Mouse (Mus musculus): ENCODE data around the gene Tff3.
A peak's percentile ranks its signal among the peaks of the same experiment; 100 is the strongest.

The Tff3 gene

DNA sequence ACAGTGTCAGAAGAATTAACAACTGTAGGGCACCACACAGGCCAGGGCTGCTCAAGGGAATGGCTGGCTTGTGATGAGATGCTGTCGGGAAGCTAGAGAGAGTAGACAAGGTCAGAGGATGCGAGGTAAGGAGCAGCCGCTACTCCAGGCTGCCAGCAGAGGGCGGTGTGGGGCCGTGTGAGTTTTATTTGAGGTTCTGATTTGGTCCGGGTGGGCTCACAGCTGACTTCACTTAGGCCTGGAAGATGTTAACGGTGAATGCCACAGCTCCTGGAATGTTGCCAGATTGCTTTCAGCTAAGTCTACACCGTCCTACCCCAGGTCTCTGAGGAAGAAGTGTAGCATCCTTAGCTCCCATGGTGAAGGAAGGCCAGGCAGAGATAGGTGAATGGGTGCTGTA is 7.5 kb downstream of the Tff3 start:
- DNase-seq = peak; percentile 80 to 82

DNA sequence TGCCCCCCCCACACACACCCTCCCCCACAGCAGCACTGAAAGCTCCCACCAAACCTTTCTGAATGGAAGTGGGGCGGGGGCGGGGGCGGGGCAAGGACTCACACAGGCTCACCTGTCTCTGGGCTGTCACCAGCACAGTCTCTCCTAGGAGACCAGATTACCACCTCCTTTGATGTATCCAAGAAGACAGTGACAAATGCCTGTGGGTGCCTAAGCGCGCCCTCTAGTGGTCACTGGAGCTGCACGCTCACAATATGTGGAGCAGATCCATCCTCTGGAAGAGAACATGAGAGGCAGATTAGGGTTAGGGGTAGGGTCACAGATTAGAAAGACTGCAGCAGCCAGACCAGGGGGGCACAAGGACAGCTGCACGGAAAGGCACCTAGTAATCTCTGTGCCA is 10.0 kb downstream of the Tff3 start:
- DNase-seq = peak; percentile 83 to 88

DNA sequence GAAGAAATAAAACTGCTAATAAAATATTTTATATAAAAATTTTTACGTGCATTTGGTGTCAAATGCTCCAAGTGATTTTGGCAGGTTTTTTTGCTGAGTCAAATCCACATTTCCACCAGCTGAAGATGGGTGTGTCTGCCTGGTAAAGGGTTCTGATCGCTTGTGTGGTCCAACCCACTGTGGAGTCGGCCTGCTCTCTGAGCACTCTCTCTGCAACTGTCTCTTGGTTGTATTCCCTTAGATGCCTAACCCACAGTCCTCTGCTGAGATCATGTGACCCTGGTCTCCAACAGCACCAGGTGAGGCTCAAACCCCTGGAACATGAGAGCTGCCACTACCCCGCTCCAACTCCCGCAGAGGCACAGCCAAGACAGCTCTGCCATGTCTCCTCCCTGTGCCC is 11.5 kb downstream of the Tff3 start:
- DNase-seq = no peak

DNA sequence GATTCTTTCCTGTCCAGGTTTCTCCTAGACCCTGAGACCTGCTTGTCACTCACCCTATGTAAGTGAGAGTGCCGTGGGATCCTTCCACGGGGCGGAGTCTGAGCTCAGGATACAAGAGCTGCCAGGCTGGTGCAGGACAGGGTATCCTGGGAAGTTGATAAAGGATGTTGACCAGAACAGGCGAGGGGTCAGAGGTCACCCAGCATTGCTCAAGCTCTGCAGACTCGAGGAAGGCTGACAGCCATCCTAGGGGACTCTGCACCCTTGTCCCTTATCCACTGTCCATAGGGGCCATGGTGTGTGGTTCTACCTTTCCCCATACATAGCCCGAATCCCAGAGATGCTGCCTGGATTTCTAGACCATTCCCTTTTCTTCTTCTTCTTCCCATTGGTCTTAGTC is 13.4 kb downstream of the Tff3 start:
- no peak for DNase-seq

DNA sequence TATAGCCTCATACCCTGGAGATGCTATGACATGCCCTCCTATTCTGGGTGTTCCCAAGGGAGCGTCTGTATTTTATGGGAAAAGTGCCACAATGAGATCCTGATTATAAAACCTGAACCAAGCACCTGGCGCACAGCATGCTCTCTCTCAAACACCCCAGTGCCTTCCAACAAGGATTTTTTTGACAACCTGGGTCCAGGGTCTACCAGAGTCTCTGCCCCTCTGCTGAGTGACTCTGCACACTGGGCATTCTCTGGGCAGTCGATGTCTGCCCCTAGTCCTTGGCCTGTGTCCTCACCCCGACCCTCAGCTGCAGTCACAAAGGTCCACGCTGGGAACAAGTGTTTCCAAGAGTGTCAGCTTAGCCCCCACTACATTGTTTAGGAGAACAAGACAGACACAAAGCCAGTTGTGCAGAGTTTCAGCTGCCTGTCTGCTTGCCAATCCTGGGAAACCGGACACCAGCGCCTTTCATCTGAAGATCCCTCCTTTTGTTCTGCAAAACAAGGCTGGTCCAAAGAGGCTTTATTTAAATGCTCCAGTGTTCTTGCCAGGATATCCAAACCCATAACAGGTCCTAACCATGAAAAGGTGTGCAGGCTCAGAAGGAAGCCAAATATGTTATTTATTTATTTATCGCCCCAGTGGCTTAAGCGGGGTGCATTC is 16.1 kb downstream of the Tff3 start:
- no peak for DNase-seq

DNA sequence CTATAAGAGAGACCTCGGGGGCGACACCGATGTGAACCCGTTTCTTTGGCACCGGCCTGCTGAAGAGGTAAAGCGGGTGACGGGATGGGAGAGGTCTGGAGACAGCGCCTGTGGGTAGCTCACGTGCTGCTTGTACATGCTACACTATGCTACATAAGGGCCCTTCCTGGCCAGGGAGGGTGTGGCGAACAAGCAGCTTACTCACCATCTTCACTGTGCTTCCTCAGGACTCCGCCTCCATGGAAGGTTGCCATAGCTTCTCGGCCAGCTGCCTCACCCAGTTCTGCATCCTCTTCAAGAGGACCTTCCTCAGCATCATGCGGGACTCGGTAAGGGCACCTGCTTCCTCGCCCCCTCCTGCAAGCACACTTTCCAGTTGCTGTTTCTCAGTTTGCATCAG is 21.1 kb downstream of the Tff3 start:
- DNase-seq = no peak

DNA sequence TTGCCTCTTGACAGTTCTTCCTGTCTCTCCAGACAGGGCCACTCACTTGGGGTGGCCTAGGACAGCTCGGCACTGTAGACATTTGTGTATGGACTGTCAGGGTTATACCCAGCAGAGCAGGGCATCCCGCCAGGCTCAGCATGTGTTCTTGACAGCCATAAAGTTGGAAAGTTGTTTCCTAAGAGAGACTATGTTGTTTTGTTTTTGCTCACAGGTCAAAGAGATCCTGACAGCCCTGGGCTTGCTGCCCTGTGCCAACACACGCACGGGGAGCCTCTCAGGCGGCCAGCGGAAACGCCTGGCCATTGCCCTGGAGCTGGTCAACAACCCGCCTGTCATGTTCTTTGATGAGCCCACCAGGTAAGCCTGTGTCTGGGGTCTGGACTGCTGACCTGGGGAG is 25.6 kb downstream of the Tff3 start:
- DNase-seq = no peak

DNA sequence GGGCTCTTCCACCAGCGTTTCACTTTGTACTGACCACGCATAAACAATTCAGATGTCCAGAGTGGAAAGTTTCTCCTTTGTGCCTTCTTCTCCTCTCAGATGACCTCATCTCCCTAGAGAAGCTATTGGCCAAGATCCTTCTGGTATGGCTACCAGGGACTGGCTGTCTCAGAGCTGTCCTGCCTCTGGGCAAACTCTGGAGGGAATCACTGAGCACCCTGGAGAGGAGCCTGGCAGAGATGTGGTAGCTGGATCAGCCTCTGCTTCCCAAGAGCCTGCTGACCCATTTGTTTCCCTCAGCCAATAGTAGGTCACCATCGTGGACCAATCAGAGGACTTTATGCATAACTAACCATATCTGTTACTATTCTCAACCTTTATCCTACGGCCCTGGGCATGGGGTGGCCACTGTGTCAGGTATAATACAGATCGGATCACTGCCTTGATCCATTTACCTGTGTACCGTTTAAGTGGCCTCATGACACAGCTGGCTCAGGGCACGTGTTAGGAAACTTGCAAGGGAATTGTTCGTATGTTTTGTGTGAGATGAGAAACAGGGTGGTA is 26.4 kb downstream of the Tff3 start:
- no peak for DNase-seq

DNA sequence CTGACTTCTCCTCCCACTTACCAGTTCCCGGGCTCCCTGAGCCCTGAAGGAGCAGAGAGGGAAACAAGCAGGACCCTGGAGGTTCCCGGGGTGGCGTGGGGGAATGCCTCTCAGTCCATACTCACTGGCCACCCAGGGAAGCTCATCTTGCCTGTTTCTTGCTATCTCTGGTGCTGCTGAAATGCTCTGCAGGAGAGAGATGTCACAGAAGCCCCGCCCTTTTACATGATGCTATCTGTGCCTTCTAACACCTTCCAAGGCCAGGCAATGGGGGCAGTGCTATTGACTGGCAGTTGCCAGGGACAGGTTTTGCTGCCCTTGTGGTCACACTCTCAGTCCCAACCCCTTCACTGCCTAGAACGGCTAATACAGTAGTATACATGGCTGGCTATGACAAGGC is 30.7 kb downstream of the Tff3 start:
- DNase-seq = no peak

DNA sequence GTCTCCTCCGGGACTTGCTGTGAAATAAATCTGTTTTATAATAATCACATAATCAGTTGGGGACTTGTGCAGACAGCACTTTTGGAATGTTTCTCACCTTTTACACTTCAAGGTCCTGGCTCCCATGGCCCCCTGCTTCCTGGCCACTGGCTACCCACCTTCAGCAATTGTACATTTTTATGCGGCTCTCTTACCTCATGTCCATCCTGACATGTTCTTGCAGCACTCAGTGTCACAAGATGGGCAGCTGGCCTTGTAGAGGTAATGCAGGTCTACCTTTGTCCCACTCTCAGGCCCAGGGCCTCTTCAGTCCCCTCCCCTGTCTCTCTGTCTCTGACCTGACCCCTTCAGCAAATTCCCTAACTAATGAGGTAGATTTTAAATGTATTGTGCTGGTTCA is 32.6 kb downstream of the Tff3 start:
- no peak for DNase-seq

DNA sequence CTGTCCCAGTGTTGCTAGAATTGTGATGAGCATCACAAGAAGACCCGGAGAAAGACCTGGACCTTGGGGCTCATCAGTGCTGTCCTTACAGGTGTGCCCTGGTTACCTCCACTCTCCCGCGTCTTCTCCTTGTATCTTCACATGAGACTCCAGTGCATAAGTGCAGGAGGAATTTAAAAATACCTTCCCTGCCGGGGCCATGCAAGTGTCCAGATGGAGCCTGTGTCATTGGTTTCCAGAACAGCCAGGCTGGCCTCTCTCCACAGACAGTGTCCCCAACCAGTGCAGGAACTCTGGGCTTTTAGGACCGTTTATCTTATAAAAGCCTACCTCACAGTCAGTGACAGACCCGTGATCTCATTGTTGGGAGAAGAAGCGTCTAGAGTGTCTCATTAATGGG is 33.9 kb downstream of the Tff3 start:
- peak; percentile 34 to 49 for DNase-seq

DNA sequence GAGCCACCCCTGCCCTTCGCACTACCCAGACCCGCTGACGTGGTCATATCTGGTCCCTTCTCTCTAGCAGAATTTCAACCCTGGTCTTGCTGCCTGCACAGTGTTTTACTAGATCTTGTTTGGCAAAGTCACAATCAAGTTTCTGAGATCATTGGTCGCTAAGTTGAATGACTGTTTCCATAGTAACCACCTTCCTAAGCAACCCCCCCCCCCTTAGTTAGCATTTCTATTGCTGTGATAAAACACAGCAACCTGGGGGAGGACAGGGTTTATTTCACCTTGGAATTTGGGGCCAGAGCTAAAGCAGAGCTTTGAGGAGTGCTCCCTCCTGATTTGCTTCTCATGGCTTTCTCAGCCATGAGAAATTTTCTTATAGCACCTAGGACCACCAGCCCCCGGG is 34.7 kb downstream of the Tff3 start:
- no peak for DNase-seq

DNA sequence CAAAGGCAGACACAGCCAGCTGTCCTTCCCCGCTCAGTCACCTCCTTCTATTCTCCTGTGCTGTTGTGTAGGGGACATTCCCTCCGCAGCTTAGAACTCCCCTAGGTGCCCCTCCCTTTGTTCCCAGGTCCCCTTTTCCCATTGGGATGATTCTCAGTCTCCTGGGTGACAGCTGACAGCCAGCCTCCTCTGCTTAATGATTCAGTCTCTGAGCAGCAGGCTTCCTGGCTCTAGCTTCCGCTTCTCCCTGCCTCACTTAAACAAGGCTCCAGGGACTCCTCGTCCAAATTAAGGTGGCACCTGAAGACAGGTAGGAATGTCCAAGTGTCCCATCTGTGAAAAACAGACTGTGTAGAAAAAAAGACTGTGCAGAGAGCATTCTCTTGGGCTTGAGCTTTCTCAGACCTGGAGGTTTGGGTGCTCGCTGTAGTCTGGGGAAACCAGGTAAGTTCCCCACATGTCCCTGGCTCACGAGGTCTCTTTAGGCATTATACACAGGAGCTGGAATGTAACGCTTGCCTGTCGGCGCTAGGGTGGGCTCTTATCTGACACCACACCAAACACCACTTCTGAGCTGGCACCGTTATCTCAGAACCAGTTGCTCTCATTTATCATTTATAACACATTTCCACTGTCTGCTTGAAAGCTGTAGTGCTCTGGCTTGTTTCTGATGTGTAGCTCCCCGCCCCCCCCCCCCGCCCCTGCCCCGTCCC is 38.3 kb downstream of the Tff3 start:
- DNase-seq = no peak

DNA sequence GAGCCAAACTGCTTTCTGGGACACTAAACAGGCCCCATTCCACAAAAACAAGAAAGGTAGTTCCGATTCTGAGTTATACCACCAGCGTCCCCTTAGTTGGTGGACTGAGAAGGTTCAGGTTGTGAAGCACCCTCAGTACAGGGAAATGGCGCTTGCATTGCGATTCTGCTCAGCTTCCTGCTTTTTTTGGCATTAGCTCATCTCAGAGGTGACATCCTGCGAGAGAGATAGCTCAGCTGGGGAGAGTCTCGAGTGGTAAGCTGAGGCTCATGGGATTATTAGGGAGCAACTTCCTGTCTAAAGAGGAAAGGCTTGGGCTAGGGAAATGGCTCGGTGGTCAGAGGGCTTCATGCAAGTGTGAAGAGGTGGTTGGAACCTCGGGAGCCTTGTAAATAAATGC is 39.6 kb downstream of the Tff3 start:
- no peak for DNase-seq

DNA sequence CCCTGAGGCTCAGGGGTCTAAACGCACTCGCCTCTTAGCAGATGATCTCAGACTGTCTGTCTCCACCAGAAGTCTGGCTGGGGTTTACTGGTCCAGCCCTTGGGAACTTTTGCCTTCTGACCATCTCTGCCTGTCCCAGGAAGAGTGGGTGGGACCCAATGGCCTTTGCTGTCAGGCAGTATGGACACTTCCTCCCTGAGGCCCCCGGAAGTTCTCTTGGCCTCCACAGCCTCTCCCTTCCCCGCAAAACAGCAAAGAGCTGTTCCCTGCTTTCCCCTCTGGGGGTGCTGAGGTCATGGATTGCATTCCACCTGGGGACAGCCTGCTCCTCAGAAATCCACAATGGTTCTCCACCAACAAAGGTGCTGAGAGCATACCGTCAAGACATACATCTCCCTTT is 40.7 kb downstream of the Tff3 start:
- DNase-seq = no peak

DNA sequence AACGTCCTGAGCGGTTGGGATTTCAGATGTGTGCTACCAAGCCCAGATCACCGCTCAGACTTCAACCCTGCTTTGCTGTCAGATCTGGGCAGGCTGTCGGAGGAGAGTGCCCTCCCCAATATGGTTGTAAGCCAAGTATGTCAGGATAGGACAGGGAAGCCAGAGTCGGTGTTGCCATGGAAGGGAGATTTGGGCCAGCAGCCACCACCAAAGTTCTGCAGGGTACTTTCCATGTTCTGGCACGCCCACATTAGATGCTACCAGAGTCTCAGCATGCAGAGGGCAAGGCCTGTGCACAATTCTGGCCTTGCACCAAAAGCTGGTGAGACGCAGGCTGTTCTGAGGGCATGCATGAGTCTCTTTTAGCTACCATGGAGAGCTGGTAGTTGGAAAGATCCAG is 43.2 kb downstream of the Tff3 start:
- DNase-seq = peak; percentile 44 to 55

DNA sequence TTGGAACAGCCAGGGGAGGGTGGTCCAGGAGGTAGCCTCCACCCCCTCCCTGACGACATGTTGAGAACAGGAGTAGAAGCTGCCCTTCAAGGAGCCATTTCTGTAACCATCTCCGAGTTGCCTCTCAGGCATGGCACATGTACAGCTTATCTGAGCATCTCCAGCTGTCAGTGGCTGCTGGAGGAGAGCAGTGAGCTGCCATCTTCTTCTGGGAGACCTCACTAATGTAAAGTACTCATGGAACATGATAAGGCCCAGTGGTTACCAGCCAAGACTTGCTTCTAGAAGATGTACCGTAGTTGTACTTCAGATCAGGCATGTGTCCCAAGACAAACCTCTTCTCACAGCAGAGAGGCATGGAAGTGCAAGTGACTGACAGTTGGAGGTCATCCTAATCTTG is 43.9 kb downstream of the Tff3 start:
- no peak for DNase-seq

DNA sequence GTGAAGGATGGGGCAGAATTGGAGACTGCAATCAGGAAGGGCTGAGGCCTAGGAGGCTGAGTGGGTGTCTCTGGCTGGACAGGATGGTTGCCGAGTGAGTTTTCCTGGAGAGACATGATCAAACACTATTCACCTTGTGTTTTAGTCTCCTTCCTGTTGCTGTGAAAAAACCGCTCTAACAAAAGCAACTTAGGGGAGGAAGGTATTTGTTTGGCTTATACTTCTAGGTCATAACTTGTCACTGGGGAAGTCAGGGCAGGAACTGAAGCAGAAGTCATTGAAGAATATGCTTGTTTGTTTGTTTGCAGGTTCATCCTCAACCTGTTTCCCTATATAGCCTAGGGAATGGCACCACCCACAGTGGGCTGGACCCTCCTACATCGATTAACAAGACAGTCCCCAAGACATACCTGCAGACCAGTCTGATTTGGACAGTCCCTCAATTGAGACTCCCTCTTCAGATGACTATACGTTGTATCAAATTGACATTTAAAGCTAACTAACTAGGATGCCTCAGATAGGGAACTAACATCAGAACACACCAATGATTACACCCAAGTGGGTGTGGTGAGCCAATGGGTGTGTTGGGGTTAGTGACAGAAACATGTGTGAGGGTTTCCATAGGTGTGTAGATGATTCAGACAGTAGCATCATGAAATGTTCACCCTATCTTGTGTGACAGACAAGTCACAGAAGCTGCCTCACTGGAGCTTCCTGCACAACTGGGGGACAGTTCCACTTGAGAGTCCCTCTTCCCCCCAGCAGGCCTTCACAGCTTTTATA is 47.0 kb downstream of the Tff3 start:
- no peak for DNase-seq

DNA sequence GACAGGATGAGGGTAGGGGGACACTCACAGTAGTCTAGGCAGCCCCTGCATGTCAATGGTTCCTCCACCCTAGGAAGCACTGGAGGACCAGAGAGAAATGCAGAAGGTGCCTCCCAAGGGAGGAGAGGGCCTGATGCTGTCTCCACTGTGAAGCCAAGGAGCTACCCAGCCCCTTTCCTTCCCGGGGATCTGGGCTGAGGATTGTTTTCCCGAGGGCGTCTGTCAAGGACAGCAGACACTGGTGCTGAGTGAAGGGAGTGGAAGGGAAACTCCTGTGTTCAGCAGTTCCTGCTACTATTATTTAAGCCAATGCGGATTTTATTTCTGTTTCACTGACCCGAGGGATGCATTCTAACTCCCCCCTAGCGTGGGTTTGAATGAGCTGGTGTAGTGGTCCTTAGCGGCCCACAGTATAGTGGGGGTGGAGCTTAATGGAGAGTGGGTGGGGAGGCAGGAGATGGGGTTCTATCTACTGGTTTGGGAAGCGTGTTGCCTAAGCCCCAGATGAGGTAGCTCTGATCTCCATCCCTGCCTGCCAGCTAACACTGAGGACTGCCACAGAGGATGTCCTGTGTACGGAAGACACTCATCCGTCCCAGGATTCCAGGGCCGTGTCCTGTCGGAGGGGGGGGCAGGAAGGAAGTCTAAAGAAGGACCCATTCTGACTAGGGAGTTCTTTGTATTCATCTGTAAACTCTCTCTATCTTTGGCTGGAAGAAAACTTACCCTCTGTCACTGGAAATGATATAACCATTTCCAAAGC is 50.2 kb downstream of the Tff3 start:
- no peak for DNase-seq

DNA sequence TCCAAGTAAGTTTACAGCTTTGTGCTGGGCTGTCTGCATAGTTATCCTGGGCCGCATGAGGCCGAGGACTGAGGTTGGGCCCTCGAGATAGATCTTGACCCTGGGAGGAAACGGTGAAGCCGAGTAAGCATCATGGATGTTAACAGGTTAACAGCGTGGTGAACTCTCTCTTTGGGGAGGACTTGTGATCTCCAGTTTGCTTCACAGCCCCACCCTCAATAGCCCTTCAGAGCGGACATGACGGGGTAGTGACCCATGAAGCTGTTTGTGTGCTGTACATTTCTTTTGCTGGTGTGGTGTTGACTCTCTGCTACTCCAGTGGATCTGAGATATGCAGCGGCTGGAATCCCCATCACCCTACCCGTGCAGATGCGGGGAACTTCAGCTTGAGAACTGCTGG is 50.9 kb downstream of the Tff3 start:
- no peak for DNase-seq

DNA sequence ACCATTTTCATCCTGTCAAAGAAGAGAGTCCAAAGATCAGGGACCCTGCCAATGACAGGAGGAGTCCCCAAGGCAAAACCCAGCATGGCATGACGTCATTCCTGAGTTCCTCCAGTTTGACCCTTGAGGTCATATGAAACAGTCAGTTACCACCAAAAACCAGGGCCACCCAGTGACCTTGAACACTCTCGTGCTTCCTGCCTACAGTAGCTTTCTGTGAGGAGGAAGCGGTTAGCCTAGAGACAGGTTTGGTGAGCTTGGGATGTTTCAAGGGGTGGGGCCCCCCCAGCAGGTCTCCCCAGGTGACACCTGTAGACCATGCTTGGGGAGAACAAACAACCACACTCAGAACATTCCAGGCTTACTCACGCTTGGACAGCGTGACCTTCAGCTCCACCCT is 51.9 kb downstream of the Tff3 start:
- no peak for DNase-seq

DNA sequence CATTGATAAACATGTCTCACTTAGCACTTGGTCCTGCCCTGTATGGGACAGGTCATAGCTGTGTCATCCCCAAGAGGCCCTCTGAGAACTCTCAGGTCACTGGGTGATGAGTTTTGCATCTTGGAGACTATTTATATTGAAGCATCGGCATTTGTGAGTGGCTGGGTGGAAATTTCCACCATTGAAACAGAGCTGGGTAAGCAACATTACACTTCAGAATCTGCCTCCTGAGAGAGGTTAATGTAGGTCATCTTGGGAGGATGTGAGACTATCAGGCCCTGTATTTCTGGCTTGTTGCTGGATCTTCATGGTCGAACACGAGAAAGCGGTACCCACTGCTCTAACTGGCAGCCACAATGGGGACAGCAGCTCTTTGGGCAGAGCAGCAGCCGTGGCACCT is 54.0 kb downstream of the Tff3 start:
- DNase-seq = no peak
